Mouse (Mus musculus) cerebellum, postnatal 10 days (tissue): ENCODE measurements around the gene Slc22a7.

ENCODE experiments used
- DNase-seq, 2 experiments: peaks; one replicate each; pipeline ENCODE4 v3.0.0; 2021; ENCODE audit warnings: mixed read lengths in 2 of 2

The Slc22a7 gene

DNA sequence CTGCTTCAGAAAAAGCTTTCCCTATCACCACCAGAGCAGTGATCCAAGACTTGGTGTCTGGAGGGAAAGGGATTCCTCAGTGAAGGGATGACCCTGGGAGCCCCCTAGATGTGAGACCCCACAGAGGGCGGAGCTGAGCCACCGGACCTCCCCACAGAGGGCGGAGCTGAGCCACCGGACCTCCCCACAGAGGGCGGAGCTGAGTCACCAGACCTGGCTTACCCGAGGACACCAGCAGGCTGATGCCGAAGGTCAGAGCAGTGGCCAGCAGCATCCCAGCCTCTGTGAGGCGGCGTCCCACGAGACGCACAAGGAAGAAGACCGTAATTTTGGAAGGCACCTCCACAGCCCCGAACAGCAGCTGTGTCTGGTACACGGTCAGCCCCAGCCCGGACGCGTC lies 4.6 kb downstream of the Slc22a7 start:
- DNase-seq: peak in 1 of 2 experiments; percentile 56

- no peak for DNase-seq
These were observed 9.4 kb downstream of the Slc22a7 start, which contains the start of gene Crip3 for GRCm38 (mm10) chr17:46428761-46429414. Gene Crip3 (plus strand): TSS chr17:46428926.

DNA sequence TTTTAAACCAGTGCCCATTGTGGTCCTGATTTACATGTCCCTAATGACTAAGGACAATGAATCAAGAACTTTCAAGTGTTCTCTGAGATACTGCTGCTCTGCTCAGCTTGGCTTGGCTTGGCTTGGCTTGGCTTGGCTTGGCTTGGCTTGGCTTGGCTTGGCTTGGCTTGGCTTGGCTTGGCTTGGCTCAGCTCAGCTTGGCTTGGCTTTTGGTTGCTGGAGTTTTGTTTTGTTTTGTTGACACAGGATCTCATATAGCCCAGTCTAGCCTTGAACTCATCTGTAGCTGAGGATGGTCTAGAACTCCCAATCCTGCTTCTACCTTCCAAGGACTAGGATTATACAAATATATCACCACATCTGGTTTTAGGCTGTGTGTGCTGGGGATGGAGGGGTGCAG lies 11.8 kb downstream of the Slc22a7 start:
- peak; percentile 69 to 70 for DNase-seq

DNA sequence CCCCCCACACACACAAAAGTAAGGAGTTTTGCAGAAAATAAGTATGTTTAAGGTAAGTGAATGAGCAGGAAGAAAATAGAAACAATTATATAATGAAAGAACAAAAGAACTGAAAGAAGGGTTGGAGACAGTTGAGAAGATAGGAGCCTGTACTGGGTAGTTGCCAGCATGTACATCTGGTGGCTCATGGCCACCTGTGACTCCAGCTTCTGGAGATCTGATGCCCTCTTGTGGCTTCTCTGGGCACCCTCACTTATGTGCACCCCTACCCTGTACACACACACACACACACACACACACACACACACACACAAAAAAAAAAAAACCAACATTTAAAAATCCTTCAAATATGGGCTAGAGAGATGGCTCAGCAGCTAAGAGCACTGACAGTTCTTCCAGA lies 18.5 kb downstream of the Slc22a7 start:
- no peak for DNase-seq

- peak; percentile 52 to 58 for DNase-seq
These were observed 19.6 kb downstream of the Slc22a7 start for GRCm38 (mm10) chr17:46418628-46419027.

DNA sequence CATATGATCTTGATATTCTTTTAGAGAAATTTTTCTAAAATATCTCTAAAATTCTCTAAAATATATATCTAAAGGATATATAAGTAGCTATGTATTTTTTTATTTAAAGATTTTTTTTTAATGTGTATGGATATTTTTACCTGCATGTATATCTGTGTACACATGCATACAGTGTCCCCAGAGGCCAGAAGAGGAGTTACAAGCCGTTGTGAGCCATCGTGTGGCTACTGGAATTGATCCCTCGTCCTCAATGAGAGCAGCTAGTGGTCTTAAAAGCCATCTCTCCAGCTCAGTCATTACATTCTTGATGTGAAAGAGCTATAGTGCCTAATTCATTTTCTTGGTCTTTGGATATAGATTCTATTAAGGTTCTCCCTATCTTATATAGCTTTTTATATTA lies 29.8 kb downstream of the Slc22a7 start:
- peak in 1 of 2 experiments; percentile 35 for DNase-seq

DNA sequence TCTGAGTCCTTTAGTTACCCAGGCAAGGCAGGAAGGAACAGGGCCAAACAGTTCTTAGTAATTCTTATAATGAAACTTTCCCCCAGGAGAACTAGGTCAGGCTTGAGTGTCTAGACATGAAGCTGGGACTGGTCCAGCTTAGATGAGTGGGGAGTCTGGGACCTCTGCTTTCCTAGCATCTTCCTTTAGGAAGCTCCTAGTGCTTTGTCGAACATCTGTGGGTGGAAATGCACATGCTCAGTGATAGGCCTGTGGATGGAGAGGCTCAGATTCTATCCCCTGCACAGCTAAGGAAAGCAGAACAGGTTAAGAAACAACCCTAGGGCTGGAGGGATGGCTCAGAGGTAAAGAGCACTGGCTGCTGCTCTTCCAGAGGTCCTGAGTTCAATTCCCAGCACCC lies 43.6 kb downstream of the Slc22a7 start:
- DNase-seq: no peak

GRCm38 (mm10) chr17:46393012-46393411 lies 45.2 kb downstream of the Slc22a7 start:
- DNase-seq: peak; percentile 54 to 58

DNA sequence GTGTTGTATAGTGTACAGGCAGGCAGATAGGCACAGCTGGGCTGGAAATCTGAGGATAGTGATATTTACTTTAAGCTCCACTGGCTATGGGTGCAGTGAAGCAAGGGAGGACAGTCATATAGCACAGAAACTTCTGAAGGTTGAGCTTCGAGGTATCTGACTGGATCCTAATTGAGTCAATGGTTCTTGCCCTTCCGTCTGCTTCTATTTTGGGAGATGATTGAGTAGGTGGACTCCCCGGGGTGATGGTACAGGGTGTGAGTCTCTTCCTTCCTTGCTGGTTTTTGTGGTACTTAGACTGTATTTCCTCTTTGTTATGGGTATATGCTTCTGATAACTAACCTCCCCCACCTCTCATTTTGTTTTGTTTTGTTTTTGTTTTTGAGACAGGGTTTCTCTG lies 50.1 kb downstream of the Slc22a7 start:
- DNase-seq: no peak

DNA sequence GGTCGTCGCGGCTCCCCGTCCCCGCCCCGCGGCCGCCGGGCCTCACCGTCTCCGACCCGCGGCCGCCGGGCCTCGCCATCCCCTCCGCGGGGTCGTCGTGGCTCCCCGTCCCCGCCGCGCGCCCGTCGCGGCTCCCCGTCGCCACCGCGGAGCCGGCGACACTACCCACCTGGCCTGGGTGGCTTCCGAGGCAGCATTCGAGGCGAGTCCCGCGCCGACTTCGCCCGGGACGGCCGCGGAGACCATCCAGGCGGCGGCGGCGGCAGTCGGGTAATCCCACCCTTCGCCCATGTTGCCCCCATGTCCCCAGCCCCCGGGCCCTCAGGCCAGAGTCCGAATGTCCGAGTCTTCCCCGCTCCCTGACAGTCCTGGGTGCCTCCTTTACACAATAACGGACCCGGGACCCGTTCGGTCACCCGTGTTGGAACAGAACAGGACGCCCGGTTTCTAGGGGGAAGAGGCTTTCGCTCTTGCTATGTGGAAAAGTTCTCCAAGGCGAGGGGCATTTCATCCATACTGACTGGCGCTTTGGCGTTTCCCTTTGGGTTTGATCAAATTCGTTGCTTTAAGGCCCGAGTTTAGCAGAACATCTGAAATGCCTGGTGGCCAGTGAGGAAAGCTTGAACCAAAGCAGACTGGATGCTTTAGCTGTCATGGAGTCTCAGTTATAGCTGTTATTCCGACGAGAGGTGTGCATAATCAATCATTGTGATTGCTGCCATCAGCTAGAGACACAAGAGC lies 54.0 kb downstream of the Slc22a7 start:
- DNase-seq: peak; percentile 51 to 60

DNA sequence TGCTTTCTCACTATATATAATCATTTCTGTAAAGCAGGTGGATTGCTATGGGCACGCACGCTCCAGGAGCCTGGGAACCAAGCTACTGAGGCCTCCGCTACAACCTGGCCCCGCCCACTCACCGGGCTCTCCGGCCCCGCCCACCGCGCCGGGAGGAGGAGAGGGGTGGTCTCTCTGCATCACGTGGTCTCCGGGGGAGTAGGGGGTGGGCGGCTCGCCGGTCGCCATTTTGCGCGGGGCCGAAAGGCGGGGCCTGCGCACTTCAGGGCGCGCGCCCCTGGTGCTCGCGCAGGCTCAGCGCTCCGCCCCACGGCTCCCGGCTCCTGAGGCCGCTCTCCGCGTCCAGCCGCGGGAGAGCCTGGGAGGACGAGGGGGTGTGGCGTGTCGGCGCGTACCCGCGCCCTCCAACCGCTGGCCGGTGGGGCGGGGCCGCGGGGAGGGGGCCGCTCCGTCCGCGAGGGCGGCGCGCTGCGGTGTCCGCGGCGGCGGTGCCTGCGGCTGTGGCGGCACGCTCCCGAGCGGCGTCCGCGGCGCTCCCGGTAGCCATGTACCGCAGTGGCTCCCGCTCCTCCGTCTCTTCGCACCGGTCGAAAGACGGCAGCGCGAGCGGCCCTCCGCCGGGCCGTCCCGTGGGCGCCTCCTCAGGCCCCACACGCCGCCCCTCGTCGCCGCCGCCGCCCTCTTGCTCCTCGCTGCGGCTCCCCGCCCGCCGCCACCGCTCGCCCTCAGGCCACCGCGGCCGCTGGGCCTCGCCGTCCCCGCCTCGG lies 54.8 kb downstream of the Slc22a7 start, which contains the start of gene Zfp318:
TSS of gene Zfp318 (plus strand) at position 438 of the 767 bp plus-strand sequence.
- peak; percentile 99 to 100 for DNase-seq
